Comparison of ENCODE assay signal across 21 mouse cellular contexts in the genomic region with DNA sequence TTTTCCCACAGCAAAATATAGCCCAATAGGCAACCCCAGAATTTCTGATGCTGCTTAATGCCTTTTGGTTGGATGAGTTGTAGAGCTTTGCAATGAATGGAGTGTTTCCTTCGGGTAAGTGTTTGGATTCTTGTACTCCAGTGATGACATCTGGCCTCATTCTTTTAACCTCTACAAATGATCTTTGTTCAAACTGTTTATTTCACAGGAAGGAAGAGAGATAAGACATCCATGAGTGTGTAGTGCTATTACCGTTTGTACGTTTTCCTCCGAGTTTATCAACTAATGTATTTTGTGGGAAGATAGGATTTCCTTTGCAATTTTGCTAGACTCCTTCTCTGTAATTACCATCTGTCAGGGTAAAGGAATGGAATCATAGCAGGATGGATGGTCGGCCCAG.
"Had no signal": no experiment of that assay in that cellular context is flagged by ENCODE, and none has a peak within 500 bp of the region (broad histone marks: within the 10 kb centered on the region; RNA-seq: fewer than 3 reads in every experiment).

No protein-coding gene starts in this region.

- H3K36me3 ChIP-seq: limb, embryonic 15.5 days; liver, embryonic 13.5 days; liver, embryonic 15.5 days; lung, embryonic 15.5 days; midbrain, embryonic 10.5 days; midbrain, embryonic 12.5 days; neural tube, embryonic 13.5 days; neural tube, embryonic 15.5 days had no signal

- H3K9me3 ChIP-seq: limb, embryonic 15.5 days; liver, embryonic 13.5 days; liver, embryonic 15.5 days; lung, embryonic 15.5 days; midbrain, embryonic 10.5 days; neural tube, embryonic 13.5 days; neural tube, embryonic 15.5 days had no signal

- ATAC-seq: midbrain, embryonic 16.5 days had no signal

- H3K27ac ChIP-seq: limb, embryonic 15.5 days; liver, embryonic 13.5 days; liver, embryonic 15.5 days; midbrain, embryonic 10.5 days; midbrain, embryonic 12.5 days; neural tube, embryonic 13.5 days; neural tube, embryonic 15.5 days had no signal

- H3K4me3 ChIP-seq: limb, embryonic 15.5 days; liver, embryonic 13.5 days; liver, embryonic 15.5 days; lung, embryonic 15.5 days; midbrain, embryonic 10.5 days; midbrain, embryonic 12.5 days; myocyte; neural tube, embryonic 13.5 days; neural tube, embryonic 15.5 days had no signal

- DNase-seq: liver, embryonic 13.5 days; lung, postnatal 36 days; midbrain, embryonic 14.5 days; retina, postnatal 1 day; right cerebral cortex, adult 18-20 months; right cerebral cortex, postnatal 25 days; right cerebral cortex, postnatal 4 days; spleen, adult 18-20 months; thymus, adult 18-20 months; thymus, postnatal 14 days; thymus, postnatal 36 days had no signal

- H3K27me3 ChIP-seq: limb, embryonic 15.5 days; liver, embryonic 13.5 days; liver, embryonic 15.5 days; lung, embryonic 15.5 days; midbrain, embryonic 12.5 days; neural tube, embryonic 13.5 days; neural tube, embryonic 15.5 days had no signal

- H3K4me1 ChIP-seq: limb, embryonic 15.5 days; liver, embryonic 13.5 days; liver, embryonic 15.5 days; lung, embryonic 15.5 days; midbrain, embryonic 10.5 days; midbrain, embryonic 12.5 days; neural tube, embryonic 13.5 days; neural tube, embryonic 15.5 days had no signal

- H3K4me2 ChIP-seq: limb, embryonic 15.5 days; liver, embryonic 11.5 days; liver, embryonic 13.5 days; liver, embryonic 15.5 days; lung, embryonic 15.5 days; midbrain, embryonic 12.5 days; neural tube, embryonic 13.5 days; neural tube, embryonic 15.5 days had no signal

- H3K9ac ChIP-seq: limb, embryonic 15.5 days; liver, embryonic 13.5 days; liver, embryonic 15.5 days; lung, embryonic 15.5 days; midbrain, embryonic 12.5 days; neural tube, embryonic 13.5 days; neural tube, embryonic 15.5 days had no signal
